Mouse (Mus musculus) kidney, adult 2 months (tissue): Measurements from ENCODE around the gene Olfr975. TPM values are rescaled to one million over a fixed set of nuclear protein-coding genes. Genes with fewer than 3 reads are reported as not detected.

Experiments
- DNase-seq: peaks from one replicate; pipeline ENCODE4 v3.0.0; 2021
- H3K27ac ChIP-seq: fragments of 200-500 bp; 2 replicates; pipeline ENCODE4 v1.5.1; 2012; ENCODE audit warnings: low read depth, low read length, control low read depth, inconsistent platforms; ENCODE audit not compliant: insufficient read depth
- H3K27me3 ChIP-seq: fragments of 200-500 bp; replicated peaks from 2 replicates; pipeline ENCODE4 v1.6.1; 2012; ENCODE audit warnings: mild to moderate bottlenecking, moderate library complexity, low read length, inconsistent platforms; ENCODE audit not compliant: control insufficient read depth, insufficient read depth
- H3K36me3 ChIP-seq: fragments of 200-500 bp; 2 replicates; pipeline ENCODE4 v1.6.1; 2012; ENCODE audit warnings: mild to moderate bottlenecking, moderate library complexity, low read length, inconsistent platforms; ENCODE audit not compliant: control insufficient read depth, insufficient read depth
- H3K4me1 ChIP-seq: fragments of 200-500 bp; 2 replicates; pipeline ENCODE4 v1.6.1; 2011; ENCODE audit warnings: low read length; ENCODE audit not compliant: control insufficient read depth, insufficient read depth
- H3K4me3 ChIP-seq: fragments of 200-500 bp; 2 replicates; pipeline ENCODE4 v1.5.1; 2011; ENCODE audit warnings: mild to moderate bottlenecking, low read depth, low read length, control low read depth; ENCODE audit not compliant: insufficient read depth
- CTCF ChIP-seq: fragments of 200-500 bp; conservative IDR thresholded peaks from 2 replicates; pipeline ENCODE4 v1.5.1; 2011; ENCODE audit warnings: low read depth, mild to moderate bottlenecking, control low read depth, low read length, moderate library complexity, mixed read lengths; ENCODE audit not compliant: insufficient read depth, insufficient read length
- POLR2A ChIP-seq: fragments of 200-500 bp; IDR thresholded peaks from one replicate; pipeline ENCODE4 v1.6.1; 2011; ENCODE audit warnings: low read depth, low read length, control low read depth
- WGBS: fragments of 180-500 bp; shearing (Covaris S2); methylation state at CpG from one replicate; pipeline ENCODE4 v1.1.7; 2018; 5-methylcytosine and 5-hydroxymethylcytosine counted together
- polyA plus RNA-seq: library from polyadenylated mRNA; depleted of rRNA; stranded (reverse); fragments of >200 nt; gene quantifications from 2 replicates; pipeline ENCODE4 v1.2.3, GENCODE M21; 2012; rRNA removed

The Olfr975 gene
- polyA plus RNA-seq, 1 experiment: not detected

DNA sequence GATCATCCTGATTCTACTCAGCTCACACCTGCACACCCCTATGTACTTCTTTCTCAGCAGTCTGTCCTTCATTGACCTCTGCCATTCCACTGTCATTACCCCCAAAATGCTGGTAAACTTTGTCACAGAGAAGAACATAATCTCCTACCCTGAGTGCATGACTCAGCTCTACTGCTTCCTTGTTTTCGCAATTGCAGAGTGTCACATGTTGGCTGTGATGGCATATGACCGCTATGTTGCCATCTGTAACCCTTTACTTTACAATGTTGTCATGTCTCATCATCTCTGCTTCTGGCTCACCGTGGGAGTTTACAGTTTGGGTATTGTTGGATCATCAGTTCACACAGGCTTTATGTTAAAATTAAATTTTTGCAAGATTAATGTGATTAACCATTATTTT, 41.9 kb downstream of the Olfr975 start:
- TF ChIP-seq POLR2A (no peak), CTCF (no peak)
- no peaks in the 10 kb centered on the region for H3K4me1 ChIP-seq
- WGBS: 76% methylated on average over 3 of the region's 3 CpGs
- no peak for DNase-seq
- H3K36me3 ChIP-seq: no peaks in the 10 kb centered on the region
- H3K27ac ChIP-seq: no peak overlapping the region
- no peak overlapping the region for H3K4me3 ChIP-seq
- no peaks in the 10 kb centered on the region for H3K27me3 ChIP-seq

DNA sequence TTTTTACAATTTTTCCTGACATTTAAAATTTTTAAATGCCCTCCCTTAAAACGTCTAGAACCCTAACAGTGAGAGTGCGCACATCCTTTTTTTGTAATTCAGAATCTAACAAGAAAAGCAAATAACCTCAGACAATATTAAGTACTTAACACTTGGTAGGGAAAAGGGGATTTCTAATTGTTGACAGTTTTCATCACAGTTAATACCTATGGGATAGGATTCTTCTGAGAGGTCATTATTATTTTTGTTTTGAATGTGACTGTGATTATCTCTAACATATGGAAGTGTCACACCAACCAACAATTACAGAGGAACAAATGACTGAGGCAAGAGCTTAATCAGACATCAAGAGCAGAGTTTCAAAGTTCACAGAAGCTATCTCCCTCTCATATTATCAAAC, 44.8 kb downstream of the Olfr975 start, which contains the start of gene Olfr229:
Gene Olfr229, plus strand, starts transcription at position 301 of the 400 bp plus-strand sequence.
- no peak within 1 kb of the TSS for H3K27ac ChIP-seq
- WGBS: 61% methylated on average over 2 of the region's 2 CpGs
- H3K27me3 ChIP-seq: no peaks in the 10 kb centered on the region
- DNase-seq: no peak
- H3K36me3 ChIP-seq: no peaks in the 10 kb centered on the region
- TF ChIP-seq CTCF (no peak), POLR2A (no peak)
- H3K4me1 ChIP-seq: no peaks in the 10 kb centered on the region
- H3K4me3 ChIP-seq: no peak within 1 kb of the TSS

DNA sequence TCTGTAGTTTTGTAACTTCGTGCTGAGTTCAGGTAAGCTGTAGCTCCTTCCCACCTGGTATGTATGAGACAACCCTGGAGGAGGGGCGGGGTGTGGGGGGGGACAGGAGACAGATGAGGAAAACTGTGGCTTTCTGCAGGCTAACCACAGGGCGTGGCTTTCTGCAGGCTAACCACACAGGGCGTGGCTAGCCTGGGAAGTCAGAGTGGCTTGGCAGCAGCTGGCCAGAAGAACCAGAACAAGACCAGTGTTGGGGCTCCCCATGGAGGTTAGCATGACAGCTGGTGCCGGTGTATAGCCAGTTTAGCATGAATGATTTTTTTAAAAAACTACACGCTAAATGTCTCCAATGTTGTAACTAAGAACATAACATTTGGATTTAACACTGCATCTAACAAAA, 46.7 kb downstream of the Olfr975 start:
- TF ChIP-seq CTCF: no peak
- no peak for TF ChIP-seq POLR2A
- 73% methylated on average over 6 of the region's 6 CpGs for WGBS
- H3K27ac ChIP-seq: no peak overlapping the region
- H3K36me3 ChIP-seq: no peaks in the 10 kb centered on the region
- no peak overlapping the region for H3K4me3 ChIP-seq
- no peak for DNase-seq
- H3K27me3 ChIP-seq: no peaks in the 10 kb centered on the region
- H3K4me1 ChIP-seq: no peaks in the 10 kb centered on the region

Other genes starting within 250 kb of the Olfr975 start
- gene Olfr149, start 244.9 kb downstream of the Olfr975 start, polyA plus RNA-seq: not detected in 2 replicates
- not detected in 2 replicates for gene Olfr965, start 240.7 kb downstream of the Olfr975 start, polyA plus RNA-seq
- not detected in 2 replicates for gene Olfr150, start 221.1 kb downstream of the Olfr975 start, polyA plus RNA-seq
- gene Olfr967, start 205.8 kb downstream of the Olfr975 start, polyA plus RNA-seq: not detected in 2 replicates
- not detected in 2 replicates for gene Olfr968, start 168.8 kb downstream of the Olfr975 start, polyA plus RNA-seq
- not detected in 2 replicates for gene Olfr969, start 161.1 kb downstream of the Olfr975 start, polyA plus RNA-seq
- not detected in 2 replicates for gene Olfr970, start 143.2 kb downstream of the Olfr975 start, polyA plus RNA-seq
- gene Olfr971, start 115.2 kb downstream of the Olfr975 start, polyA plus RNA-seq: not detected in 2 replicates
- gene Olfr972, start 85.6 kb downstream of the Olfr975 start, polyA plus RNA-seq: not detected in 2 replicates
- gene Olfr229, start 44.7 kb downstream of the Olfr975 start, polyA plus RNA-seq: not detected in 2 replicates
- gene Olfr974, start 14.5 kb downstream of the Olfr975 start, polyA plus RNA-seq: not detected in 2 replicates
- not detected in 2 replicates for gene Olfr976, start 9.1 kb upstream of the Olfr975 start, polyA plus RNA-seq
- not detected in 2 replicates for gene Olfr978, start 40.1 kb upstream of the Olfr975 start, polyA plus RNA-seq
- not detected in 2 replicates for gene Olfr979, start 51.4 kb upstream of the Olfr975 start, polyA plus RNA-seq
- gene Olfr980, start 57.5 kb upstream of the Olfr975 start, polyA plus RNA-seq: not detected in 2 replicates
- gene Olfr981, start 69.4 kb upstream of the Olfr975 start, polyA plus RNA-seq: not detected in 2 replicates
- gene Olfr982, start 121.8 kb upstream of the Olfr975 start, polyA plus RNA-seq: not detected in 2 replicates
- not detected in 2 replicates for gene Olfr983, start 141.5 kb upstream of the Olfr975 start, polyA plus RNA-seq
- not detected in 2 replicates for gene Olfr984, start 162.2 kb upstream of the Olfr975 start, polyA plus RNA-seq
- gene Olfr985, start 178.1 kb upstream of the Olfr975 start, polyA plus RNA-seq: not detected in 2 replicates
- not detected in 2 replicates for gene Tmem225, start 196.1 kb upstream of the Olfr975 start, polyA plus RNA-seq
- gene Olfr986, start 228.9 kb upstream of the Olfr975 start, polyA plus RNA-seq: not detected in 2 replicates
- gene Zfp202, start 240.3 kb upstream of the Olfr975 start, polyA plus RNA-seq: 0.94 and 1.1 TPM in 2 replicates